Mouse (Mus musculus) stomach, embryonic 15.5 days (tissue): ENCODE measurements around the gene Il5. TPM values are rescaled to one million over a fixed set of nuclear protein-coding genes. Genes with fewer than 3 reads are reported as not detected.
"Not testable (repeated sequence)": the region's sequence is repeated elsewhere in the genome, so short reads cannot be mapped to it uniquely, and the experiment has no call there.

Source experiments
- ATAC-seq: fragments of 200-750 bp; cut with Nextera tagmentation; 2 replicates; pipeline ENCODE4 v1.8.0; 2017; ENCODE audit warnings: low read depth, moderate number of reproducible peaks, moderate TSS enrichment; ENCODE audit not compliant: insufficient read depth, low FRiP score
- H3K27ac ChIP-seq: fragments of 300-500 bp; sonication (generic); 2 replicates; pipeline ENCODE4 v1.5.1; 2015; ENCODE audit warnings: mild to moderate bottlenecking, inconsistent platforms
- H3K27me3 ChIP-seq: fragments of 300-500 bp; sonication (generic); replicated peaks from 2 replicates; pipeline ENCODE4 v1.6.1; 2015; ENCODE audit warnings: inconsistent platforms
- H3K36me3 ChIP-seq: fragments of 300-500 bp; sonication (generic); 2 replicates; pipeline ENCODE4 v1.6.1; 2015; ENCODE audit warnings: inconsistent platforms
- H3K4me1 ChIP-seq: fragments of 300-500 bp; sonication (generic); 2 replicates; pipeline ENCODE4 v1.6.1; 2015; ENCODE audit warnings: inconsistent platforms
- H3K4me2 ChIP-seq: fragments of 300-500 bp; sonication (generic); 2 replicates; pipeline ENCODE4 v1.6.1; 2015; ENCODE audit warnings: mild to moderate bottlenecking, inconsistent platforms
- H3K4me3 ChIP-seq: fragments of 300-500 bp; sonication (generic); replicated peaks from 2 replicates; pipeline ENCODE4 v1.5.1; 2015; ENCODE audit warnings: inconsistent platforms
- H3K9ac ChIP-seq: fragments of 300-500 bp; sonication (generic); 2 replicates; pipeline ENCODE4 v1.6.1; 2015; ENCODE audit warnings: inconsistent platforms
- H3K9me3 ChIP-seq: fragments of 300-500 bp; sonication (generic); 2 replicates; pipeline ENCODE4 v1.6.1; 2016; ENCODE audit warnings: inconsistent platforms
- WGBS: fragments of 180-500 bp; shearing (Covaris S2); methylation state at CpG from one replicate; pipeline ENCODE4 v1.1.7; 2015; 5-methylcytosine and 5-hydroxymethylcytosine counted together
- polyA plus RNA-seq: library from polyadenylated mRNA; unstranded; fragments of >200 nt; fragmentation: Nextera tagmentation; extraction: Ambion mirVana; gene quantifications from 2 replicates; pipeline ENCODE4 v1.2.1, GENCODE M21; 2015

Gene Il5
- polyA plus RNA-seq, 1 experiment from 2014 or later = not detected

GRCm38 (mm10) chr11:53748614-53749013, 28.0 kb downstream of the Il5 start:
- ATAC-seq = no peak
- H3K4me2 ChIP-seq = no peak overlapping the region
- H3K4me1 ChIP-seq = no peaks in the 10 kb centered on the region
- no peak overlapping the region for H3K4me3 ChIP-seq
- H3K36me3 ChIP-seq = no peaks in the 10 kb centered on the region
- H3K27ac ChIP-seq = no peak overlapping the region
- H3K9ac ChIP-seq = no peak overlapping the region
- no peaks in the 10 kb centered on the region for H3K27me3 ChIP-seq
- WGBS = 85% methylated on average over 6 of the region's 6 CpGs
- no peaks in the 10 kb centered on the region for H3K9me3 ChIP-seq

- H3K9ac ChIP-seq = no peak overlapping the region
- no peak overlapping the region for H3K4me3 ChIP-seq
- no peaks in the 10 kb centered on the region for H3K4me1 ChIP-seq
- no peak for ATAC-seq
- H3K27ac ChIP-seq = no peak overlapping the region
- no peak overlapping the region for H3K4me2 ChIP-seq
- H3K36me3 ChIP-seq = no peaks in the 10 kb centered on the region
- H3K27me3 ChIP-seq = no peaks in the 10 kb centered on the region
- WGBS = 61% methylated on average over 4 of the region's 4 CpGs
- no peaks in the 10 kb centered on the region for H3K9me3 ChIP-seq
Observed at GRCm38 (mm10) chr11:53749306-53749705, 28.7 kb downstream of the Il5 start.

GRCm38 (mm10) chr11:53749716-53750352, 29.2 kb downstream of the Il5 start:
- Histone ChIP-seq H3K27me3 (no peaks in the 10 kb centered on the region), H3K4me1 (no peaks in the 10 kb centered on the region), H3K9me3 (no peaks in the 10 kb centered on the region), H3K4me3 (no peak overlapping the region), H3K9ac (no peak overlapping the region), H3K4me2 (no peak overlapping the region), H3K27ac (no peak overlapping the region), H3K36me3 (no peaks in the 10 kb centered on the region)
- 50% methylated on average over 5 of the region's 5 CpGs for WGBS
- ATAC-seq = no peak

- no peak overlapping the region for H3K4me2 ChIP-seq
- H3K4me3 ChIP-seq = no peak overlapping the region
- H3K9me3 ChIP-seq = no peaks in the 10 kb centered on the region
- no peaks in the 10 kb centered on the region for H3K36me3 ChIP-seq
- H3K4me1 ChIP-seq = peaks cover 18% of the 10 kb centered on the region
- ATAC-seq = no peak
- no peak overlapping the region for H3K9ac ChIP-seq
- no peaks in the 10 kb centered on the region for H3K27me3 ChIP-seq
- no peak overlapping the region for H3K27ac ChIP-seq
- 76% methylated on average over 12 of the region's 12 CpGs for WGBS
Observed at GRCm38 (mm10) chr11:53755011-53755595, 34.5 kb downstream of the Il5 start.

- H3K27ac ChIP-seq = no peak overlapping the region
- H3K4me2 ChIP-seq = no peak overlapping the region
- no peaks in the 10 kb centered on the region for H3K9me3 ChIP-seq
- WGBS = 82% methylated on average over 4 of the region's 4 CpGs
- H3K4me3 ChIP-seq = no peak overlapping the region
- no peaks in the 10 kb centered on the region for H3K36me3 ChIP-seq
- peaks cover 36% of the 10 kb centered on the region for H3K4me1 ChIP-seq
- H3K27me3 ChIP-seq = no peaks in the 10 kb centered on the region
- no peak for ATAC-seq
- H3K9ac ChIP-seq = no peak overlapping the region
Observed at GRCm38 (mm10) chr11:53757612-53758011, 37.0 kb downstream of the Il5 start.

GRCm38 (mm10) chr11:53758033-53758432, 37.4 kb downstream of the Il5 start:
- H3K9ac ChIP-seq, H3K27ac ChIP-seq, H3K9me3 ChIP-seq, H3K36me3 ChIP-seq, H3K27me3 ChIP-seq, H3K4me3 ChIP-seq, ATAC-seq, H3K4me2 ChIP-seq: not testable (repeated sequence)
- 75% methylated on average over 9 of the region's 9 CpGs for WGBS
- H3K4me1 ChIP-seq = peaks cover 40% of the 10 kb centered on the region

GRCm38 (mm10) chr11:53758791-53759351, 38.3 kb downstream of the Il5 start:
- ATAC-seq = no peak
- H3K9ac ChIP-seq = no peak overlapping the region
- peaks cover 48% of the 10 kb centered on the region for H3K4me1 ChIP-seq

GRCm38 (mm10) chr11:53759545-53760406, 39.2 kb downstream of the Il5 start:
- H3K9me3 ChIP-seq = no peaks in the 10 kb centered on the region
- ATAC-seq = no peak
- no peaks in the 10 kb centered on the region for H3K36me3 ChIP-seq
- H3K4me3 ChIP-seq = no peak overlapping the region
- H3K4me2 ChIP-seq = peak overlapping the region; percentile 8
- peak overlapping the region; percentile 70 for H3K27ac ChIP-seq
- H3K9ac ChIP-seq = no peak overlapping the region
- H3K4me1 ChIP-seq = peaks cover 55% of the 10 kb centered on the region
- 25% methylated on average over 22 of the region's 22 CpGs for WGBS
- H3K27me3 ChIP-seq = no peaks in the 10 kb centered on the region

More at GRCm38 (mm10) chr11:53758791-53759351, 38.3 kb downstream of the Il5 start:
- Histone ChIP-seq H3K27ac (peak overlapping the region; percentile 70), H3K9me3 (no peaks in the 10 kb centered on the region), H3K36me3 (no peaks in the 10 kb centered on the region), H3K4me2 (no peak overlapping the region), H3K27me3 (no peaks in the 10 kb centered on the region), H3K4me3 (no peak overlapping the region)
- 35% methylated on average over 6 of the region's 6 CpGs for WGBS

GRCm38 (mm10) chr11:53761284-53761683, 40.7 kb downstream of the Il5 start:
- Histone ChIP-seq H3K36me3 (no peaks in the 10 kb centered on the region), H3K4me3 (no peak overlapping the region)
- 69% methylated on average over 5 of the region's 5 CpGs for WGBS

GRCm38 (mm10) chr11:53761822-53762221, 41.2 kb downstream of the Il5 start:
- peaks cover 56% of the 10 kb centered on the region for H3K4me1 ChIP-seq
- ATAC-seq = 0 out of 2 replicates have a peak, but pooled peaks have one; percentile 9
- no peak overlapping the region for H3K4me2 ChIP-seq

More at GRCm38 (mm10) chr11:53761284-53761683, 40.7 kb downstream of the Il5 start:
- Histone ChIP-seq H3K4me1 (peaks cover 56% of the 10 kb centered on the region), H3K27me3 (no peaks in the 10 kb centered on the region), H3K9ac (no peak overlapping the region), H3K9me3 (no peaks in the 10 kb centered on the region), H3K27ac (peak overlapping the region; percentile 97), H3K4me2 (no peak overlapping the region)
- ATAC-seq = no peak

GRCm38 (mm10) chr11:53762426-53762825, 41.8 kb downstream of the Il5 start:
- no peaks in the 10 kb centered on the region for H3K36me3 ChIP-seq
- H3K4me2 ChIP-seq = peak overlapping the region; percentile 77
- 42% methylated on average over 2 of the region's 2 CpGs for WGBS
- H3K4me1 ChIP-seq = peaks cover 56% of the 10 kb centered on the region
- H3K9ac ChIP-seq = 0 out of 2 replicates have a peak overlapping the region, but pooled peaks have one; percentile 13
- peak overlapping the region; percentile 35 for H3K4me3 ChIP-seq
- ATAC-seq = no peak
- H3K27ac ChIP-seq = peak overlapping the region; percentile 97
- no peaks in the 10 kb centered on the region for H3K9me3 ChIP-seq
- no peaks in the 10 kb centered on the region for H3K27me3 ChIP-seq

More at GRCm38 (mm10) chr11:53761822-53762221, 41.2 kb downstream of the Il5 start:
- Histone ChIP-seq H3K27ac (peak overlapping the region; percentile 97), H3K9me3 (no peaks in the 10 kb centered on the region), H3K9ac (no peak overlapping the region), H3K36me3 (no peaks in the 10 kb centered on the region), H3K27me3 (no peaks in the 10 kb centered on the region), H3K4me3 (no peak overlapping the region)
- WGBS = 41% methylated on average over 2 of the region's 2 CpGs
